Mouse (Mus musculus) thymus, postnatal 25 days (tissue): ENCODE measurements around the gene Zfp428.

Experiments
- DNase-seq: peaks from one replicate; pipeline ENCODE4 v3.0.0; 2022

Zfp428 gene

DNA sequence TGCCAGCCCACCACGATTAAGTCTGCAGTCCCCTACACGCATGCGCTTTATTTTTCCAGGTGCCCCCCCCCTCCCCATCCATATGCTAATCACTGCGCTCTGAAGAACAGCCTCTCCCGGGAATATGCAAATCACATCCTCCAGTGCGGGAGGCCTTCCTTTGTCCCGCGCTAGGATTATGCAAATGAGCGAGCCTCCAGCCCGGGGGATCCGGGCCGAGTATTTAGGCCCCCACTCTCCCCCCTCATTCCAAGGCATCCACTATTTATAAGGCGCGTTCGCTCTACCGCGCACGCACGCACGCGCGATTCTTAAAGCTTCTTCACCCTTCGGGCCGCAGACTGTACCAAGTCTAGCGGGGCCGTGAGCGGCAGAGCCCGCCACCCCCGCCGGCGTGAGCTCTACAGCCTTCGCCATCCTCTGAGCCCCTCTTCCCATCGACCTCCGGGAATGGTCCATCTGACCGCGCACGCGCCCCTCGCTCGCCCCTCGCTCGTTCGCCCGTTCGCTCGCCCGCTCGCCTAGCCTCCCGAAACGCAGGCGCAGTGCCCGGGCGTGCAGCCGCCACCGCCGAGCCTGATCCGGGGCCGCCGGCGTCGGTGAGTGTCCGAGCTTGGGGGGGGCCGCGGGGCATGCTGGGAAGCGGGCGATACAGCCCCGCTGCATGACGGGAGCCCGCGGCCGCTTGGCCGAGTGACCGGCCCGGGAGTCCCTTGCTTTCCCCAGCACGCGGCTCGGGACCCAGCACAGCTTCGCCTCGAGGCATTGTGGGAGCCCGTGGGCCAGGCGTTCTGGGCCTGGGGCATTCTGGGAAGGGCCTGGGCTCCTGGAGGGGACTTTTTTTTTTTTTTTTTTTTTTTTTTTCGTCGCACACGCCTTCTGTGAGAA, at the start of gene Zfp428:
Gene Zfp428 (plus strand): TSS at position 169 of the 888 bp plus-strand sequence.
- peak; percentile 67 for DNase-seq

DNA sequence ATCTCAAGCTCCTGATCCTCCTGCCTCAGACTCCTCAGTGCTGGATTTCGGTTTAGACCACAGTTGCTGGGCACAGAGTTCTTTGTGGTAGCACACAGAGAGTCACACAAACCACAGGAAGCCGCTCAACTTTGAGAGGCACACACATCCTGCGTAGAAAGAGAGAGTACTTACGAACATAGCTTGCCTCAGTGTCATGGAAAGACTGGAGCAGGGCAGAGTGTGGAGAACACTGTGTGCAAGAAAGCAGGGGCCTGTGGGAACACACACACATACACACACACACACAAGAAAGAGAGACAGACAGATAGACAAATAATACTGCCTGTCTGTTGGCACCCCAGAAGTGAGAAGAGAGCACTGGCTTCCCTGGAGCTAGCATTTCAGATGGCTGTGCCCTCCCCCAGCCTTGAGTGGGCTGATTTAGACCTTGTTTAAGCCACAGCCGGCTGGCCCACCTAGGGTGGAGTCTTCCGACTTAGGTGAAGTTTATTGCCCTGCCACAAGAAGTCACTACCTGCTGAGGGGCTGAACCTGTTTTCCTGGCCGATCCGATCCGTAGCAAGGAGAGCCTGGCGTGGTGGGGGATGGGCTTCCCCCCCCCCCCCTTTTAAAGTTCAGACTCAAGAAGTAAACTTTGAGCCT, 49.0 kb upstream of the Zfp428 start:
- peak; percentile 75 for DNase-seq

GRCm38 (mm10) chr7:24459440-24459839, 47.4 kb upstream of the Zfp428 start:
- DNase-seq = no peak

GRCm38 (mm10) chr7:24459843-24460242, 47.0 kb upstream of the Zfp428 start:
- no peak for DNase-seq

DNA sequence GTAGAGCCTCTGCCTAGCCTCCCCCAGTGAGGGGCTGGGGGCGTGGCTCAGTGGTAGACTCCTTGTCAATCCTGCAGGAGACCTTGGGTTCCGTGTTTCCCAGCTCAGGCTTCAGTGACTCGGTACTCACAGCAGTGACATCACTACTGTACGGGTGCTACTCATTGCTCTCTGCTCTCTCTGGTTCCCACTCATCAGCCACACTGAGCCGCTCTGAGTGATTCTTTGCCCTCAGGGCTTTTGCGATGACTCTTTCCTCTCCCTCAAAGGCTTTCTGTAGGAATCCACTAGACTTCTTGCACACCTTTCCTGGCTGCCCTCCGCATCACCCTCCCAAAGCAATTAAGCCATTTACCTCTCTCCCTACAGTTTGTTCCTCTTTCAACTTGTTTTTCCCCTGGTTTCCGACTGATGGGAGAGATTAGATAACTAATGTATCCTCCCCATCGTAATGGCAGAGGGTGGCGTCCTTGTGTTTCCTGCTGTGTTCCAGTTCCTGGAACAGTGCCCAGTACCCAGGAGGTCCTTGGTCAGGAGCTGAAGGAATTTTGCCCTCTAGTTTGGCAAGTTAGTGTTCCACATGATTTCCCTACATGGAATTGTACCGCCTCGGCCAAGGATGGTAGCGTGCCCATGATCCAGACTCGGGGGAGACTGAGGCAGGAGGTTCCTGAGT, 45.3 kb upstream of the Zfp428 start:
- DNase-seq = no peak

- no peak for DNase-seq
Measured at GRCm38 (mm10) chr7:24462388-24463319, 44.2 kb upstream of the Zfp428 start, which contains the start of gene Plaur. Plaur (plus strand) TSS chr7:24462484.

DNA sequence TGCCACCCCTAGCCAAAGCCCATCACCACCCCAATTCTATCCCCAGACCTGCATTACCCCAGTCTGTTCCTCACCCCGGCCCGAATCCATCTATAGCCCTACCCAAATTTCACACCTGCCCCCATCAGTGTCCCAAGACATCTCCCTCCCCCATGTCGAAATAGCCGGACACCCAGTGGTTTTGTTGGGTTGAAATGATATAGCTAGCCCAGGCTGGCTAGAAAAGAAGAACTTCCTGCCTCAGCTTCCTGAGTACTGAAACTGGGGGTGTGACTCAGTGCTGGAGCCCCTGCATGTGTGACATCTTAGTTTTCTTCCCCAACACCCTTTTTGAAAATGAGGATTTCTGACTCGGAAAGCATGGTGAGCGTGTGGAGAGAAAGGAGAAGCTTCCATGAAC, 40.0 kb upstream of the Zfp428 start:
- no peak for DNase-seq

GRCm38 (mm10) chr7:24467886-24468285, 38.9 kb upstream of the Zfp428 start:
- DNase-seq = peak; percentile 43

GRCm38 (mm10) chr7:24469126-24469525, 37.7 kb upstream of the Zfp428 start:
- DNase-seq = peak; percentile 37

GRCm38 (mm10) chr7:24470356-24470755, 36.5 kb upstream of the Zfp428 start:
- DNase-seq = no peak

- no peak for DNase-seq
Measured at GRCm38 (mm10) chr7:24472442-24472841, 34.4 kb upstream of the Zfp428 start.

- peak; percentile 52 for DNase-seq
Measured at GRCm38 (mm10) chr7:24472937-24473336, 33.9 kb upstream of the Zfp428 start.

GRCm38 (mm10) chr7:24473913-24474529, 32.8 kb upstream of the Zfp428 start:
- DNase-seq = peak; percentile 71

- DNase-seq = no peak
Measured at GRCm38 (mm10) chr7:24474811-24475506, 31.8 kb upstream of the Zfp428 start.

DNA sequence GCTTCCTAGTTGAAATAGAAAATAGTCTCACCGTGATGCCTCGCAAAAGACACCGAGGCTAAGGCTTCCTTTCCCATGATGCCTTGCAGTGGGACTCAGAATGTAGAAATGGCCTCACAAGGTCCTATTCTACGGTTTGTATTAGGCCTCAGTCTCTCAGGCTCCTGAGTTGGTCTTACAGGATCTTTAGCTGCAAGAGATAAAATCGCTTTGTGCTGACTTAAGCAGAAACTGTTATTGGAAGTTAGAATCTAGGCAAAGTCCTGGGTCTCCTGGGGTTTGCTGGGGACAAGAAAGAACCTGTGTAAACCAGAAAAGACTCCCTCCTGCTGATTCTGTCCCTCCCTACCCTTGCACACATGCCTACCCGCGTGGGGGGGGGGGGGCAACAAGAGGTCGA, 30.5 kb upstream of the Zfp428 start:
- DNase-seq = no peak

DNA sequence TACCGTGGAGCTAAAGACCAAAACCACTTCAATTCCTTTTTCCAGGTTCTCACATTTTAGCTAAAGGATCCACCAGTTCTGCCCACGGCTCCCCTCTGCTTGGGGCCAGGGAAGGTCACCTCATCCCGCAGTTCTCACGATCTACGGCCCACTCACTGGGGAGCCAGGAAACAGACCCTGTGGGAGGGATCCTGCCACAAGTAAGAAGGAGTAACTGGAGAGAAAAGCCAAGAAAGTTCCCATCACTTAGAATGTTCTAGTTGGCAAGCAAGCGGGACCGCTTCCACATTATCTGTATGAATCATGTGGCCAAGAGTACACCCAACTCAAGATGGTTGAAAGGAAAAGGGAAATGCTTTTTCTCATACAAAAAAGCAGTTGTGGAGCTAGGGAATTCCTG, 29.9 kb upstream of the Zfp428 start:
- no peak for DNase-seq

- no peak for DNase-seq
Measured at GRCm38 (mm10) chr7:24478911-24479310, 27.9 kb upstream of the Zfp428 start.

DNA sequence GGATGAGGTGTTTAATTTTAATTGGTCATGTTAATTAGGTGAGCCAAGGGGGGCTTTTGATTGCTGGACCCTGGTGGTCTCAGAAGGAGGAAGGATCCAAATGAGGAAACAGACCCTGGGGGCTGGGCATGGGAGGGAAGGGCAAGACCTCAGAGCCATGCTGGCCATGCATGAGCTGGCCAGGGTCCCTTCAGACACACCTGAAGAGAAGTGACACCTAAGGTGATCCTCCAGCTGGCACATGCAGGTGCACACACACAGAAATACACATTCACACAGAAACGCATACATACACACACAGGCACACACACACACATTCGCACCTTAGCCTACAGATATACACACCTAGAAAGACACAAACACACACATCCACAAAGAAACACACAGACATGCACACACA, 27.1 kb upstream of the Zfp428 start:
- DNase-seq = no peak

DNA sequence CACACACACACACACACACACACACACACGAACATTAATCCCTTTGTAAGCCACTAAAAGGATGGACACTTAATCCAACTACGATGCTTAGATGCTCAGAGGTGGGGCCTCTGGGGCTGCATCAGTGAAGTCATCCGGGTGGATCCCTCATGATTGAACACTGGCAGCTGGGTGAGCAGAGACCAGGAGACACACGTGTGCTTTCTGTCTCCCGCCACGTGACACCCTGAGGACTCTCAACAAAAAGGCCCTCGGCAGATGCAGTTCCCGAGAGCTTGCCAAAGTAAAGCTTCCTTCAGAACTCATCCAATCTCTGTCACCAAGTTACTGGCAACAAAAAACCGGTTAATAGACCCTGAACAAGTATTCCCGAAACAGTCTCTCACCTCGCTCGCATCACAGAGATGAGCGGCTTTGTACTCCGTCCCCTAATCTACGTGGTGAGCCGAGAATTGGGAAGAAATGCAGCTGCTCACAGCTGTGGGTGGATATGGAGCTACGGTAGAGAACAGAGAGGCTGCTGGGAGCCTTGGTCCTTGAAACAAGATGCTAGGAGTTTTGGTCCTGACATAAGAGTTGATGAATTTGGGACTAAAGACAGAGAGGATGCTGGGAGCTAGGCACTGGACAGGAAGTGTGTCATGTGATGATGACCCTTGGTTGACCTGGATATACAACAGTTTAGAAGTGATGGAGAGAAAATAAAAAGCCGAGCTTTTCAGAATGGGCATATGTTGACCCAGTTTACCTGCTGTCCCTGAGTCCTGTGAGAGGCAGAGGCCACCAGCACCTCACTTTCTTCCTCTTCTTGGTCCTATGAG, 26.5 kb upstream of the Zfp428 start:
- DNase-seq = no peak

DNA sequence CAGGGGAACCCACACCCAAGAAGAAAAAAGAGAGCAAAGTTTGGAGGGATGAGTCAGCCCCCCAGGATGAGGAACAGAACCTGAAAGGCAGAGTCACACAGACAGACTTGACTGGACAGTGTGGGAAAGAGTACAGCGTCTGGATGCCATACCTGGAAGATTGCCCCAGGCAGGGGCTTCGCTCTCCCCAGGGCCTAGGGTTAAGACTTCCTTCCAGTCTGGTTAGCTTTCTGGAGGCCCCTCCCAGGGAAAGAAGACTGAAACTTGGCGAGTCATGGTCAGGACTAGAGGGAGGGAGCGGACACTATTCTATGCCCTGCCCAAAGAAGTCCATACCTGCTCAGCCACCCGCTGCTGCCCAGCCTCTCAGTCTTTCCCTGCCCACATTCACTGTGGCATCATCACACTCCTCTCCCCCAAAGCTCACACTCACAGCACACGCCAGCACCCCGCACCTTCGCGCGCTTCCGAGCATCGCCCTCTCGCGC, 25.8 kb upstream of the Zfp428 start:
- DNase-seq = no peak
